Mouse (Mus musculus): ENCODE data around the gene Pgpep1l. TPM values are rescaled to one million over a fixed set of nuclear protein-coding genes. Genes with fewer than 3 reads are reported as not detected.
A peak's percentile ranks its signal among the peaks of the same experiment; 100 is the strongest.

Gene Pgpep1l
- total RNA-seq (2014; rRNA removed; ENCODE audit: low replicate concordance) (1.2 TPM in 1 of 2 replicates, not detected in the other), polyA plus RNA-seq (2015; fragmentation: Nextera tagmentation; extraction: Ambion mirVana) (0.18 TPM in 1 of 2 replicates, not detected in the other)

DNA sequence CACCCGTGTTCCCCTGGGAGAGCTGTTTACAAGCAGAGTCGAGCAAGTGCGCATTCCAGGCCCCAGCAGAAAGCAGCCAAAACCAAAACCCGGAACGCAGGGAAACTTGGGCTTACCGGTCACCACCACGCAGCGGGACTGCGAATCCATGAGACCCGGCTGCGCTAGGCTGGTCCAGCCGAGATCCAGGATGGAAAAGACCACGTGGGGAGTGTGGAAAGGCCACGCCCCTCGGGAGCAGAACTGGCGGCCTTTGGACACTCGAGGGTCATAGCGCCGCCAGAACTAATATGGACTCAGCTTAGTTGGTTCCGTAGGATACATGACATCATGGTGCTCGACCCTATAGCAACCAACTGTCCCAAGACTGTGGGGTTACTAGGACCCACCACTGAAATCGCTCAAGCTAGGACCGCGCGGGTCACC is at the start of gene Pgpep1l:
Gene Pgpep1l, minus strand, starts transcription at position 206 of the 426 bp plus-strand sequence.
- H3K9ac ChIP-seq (replicated peaks; ENCODE audit: low read depth, low read length) = no peak within 1 kb of the TSS

DNA sequence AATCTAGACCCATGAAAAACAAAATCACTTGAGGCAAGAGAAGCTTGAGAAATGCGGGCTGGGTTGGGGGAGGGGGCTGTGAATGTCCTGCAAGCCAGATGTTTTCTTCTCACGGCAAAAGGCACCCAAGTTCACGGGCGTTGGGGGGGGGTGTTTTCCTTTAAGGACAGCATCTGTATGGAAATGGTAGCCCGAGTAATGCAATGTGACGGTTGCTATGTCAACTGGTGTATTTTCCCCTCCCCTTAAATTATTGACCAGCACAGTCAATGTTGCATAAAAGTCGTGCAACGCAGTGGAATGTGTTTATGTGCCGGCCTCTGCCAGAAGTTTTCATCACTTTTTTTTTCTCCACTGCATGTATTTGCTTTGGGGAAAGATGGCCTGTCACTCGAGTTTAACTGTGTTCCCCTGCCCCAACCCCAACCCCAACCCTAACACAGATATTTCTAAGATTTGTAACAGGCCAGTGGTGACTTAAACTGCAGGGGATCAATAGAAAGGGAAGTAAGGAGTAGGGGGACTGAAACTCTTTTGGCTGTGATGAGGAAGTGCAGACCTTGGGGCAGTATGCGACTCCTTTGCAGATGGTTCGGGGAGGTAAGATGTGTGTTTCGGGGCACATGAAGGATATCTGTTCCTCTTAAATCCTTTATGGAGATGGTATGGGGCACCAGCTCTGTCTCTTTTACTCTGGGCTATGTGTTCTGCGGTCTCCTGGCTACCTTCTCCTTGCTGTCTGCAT is 49.2 kb upstream of the Pgpep1l start:
- 66% methylated on average over 14 of the region's 14 CpGs for WGBS
- Histone ChIP-seq H3K9ac (replicated peaks; ENCODE audit: low read depth, low read length) (no peak overlapping the region), H3K4me3 (ENCODE audit: low read depth, low read length) (no peak overlapping the region), H3K4me2 (ENCODE audit: low read depth, low read length) (no peak overlapping the region), H3K27me3 (ENCODE audit: control insufficient read depth, insufficient read depth, low read length) (no peaks in the 10 kb centered on the region), H3K9me3 (replicated peaks; ENCODE audit: control insufficient read depth, low read length) (no peaks in the 10 kb centered on the region), H3K4me1 (ENCODE audit: control insufficient read depth, insufficient read depth) (no peaks in the 10 kb centered on the region), H3K36me3 (replicated peaks; ENCODE audit: control insufficient read depth, insufficient read depth, low read length) (no peaks in the 10 kb centered on the region), H3K27ac (ENCODE audit: low read depth) (no peak overlapping the region)
- no peak for DNase-seq (ENCODE audit: low spot score)
- TF ChIP-seq EP300 (IDR thresholded peaks at IDR 0.05; ENCODE audit: low read depth) = no peak
- no peak for TF ChIP-seq CTCF (IDR thresholded peaks at IDR 0.05; ENCODE audit: low read depth)
- ATAC-seq (ENCODE audit: insufficient read depth, low read depth) = no peak

More for the DNA sequence above, at the start of gene Pgpep1l:
- TF ChIP-seq CTCF (IDR thresholded peaks at IDR 0.05; ENCODE audit: low read depth) (no peak), EP300 (IDR thresholded peaks at IDR 0.05; ENCODE audit: low read depth) (no peak)
- DNase-seq (ENCODE audit: low spot score) (peak; percentile 49), ATAC-seq (ENCODE audit: insufficient read depth, low read depth) (peak; percentile 84)
- Histone ChIP-seq H3K4me3 (ENCODE audit: low read depth, low read length) (peak within 1 kb of the TSS; percentile 30), H3K27me3 (ENCODE audit: control insufficient read depth, insufficient read depth, low read length) (no peaks in the 10 kb centered on the region), H3K4me2 (ENCODE audit: low read depth, low read length) (peak within 1 kb of the TSS; percentile 64), H3K9me3 (replicated peaks; ENCODE audit: control insufficient read depth, low read length) (no peaks in the 10 kb centered on the region), H3K36me3 (replicated peaks; ENCODE audit: control insufficient read depth, insufficient read depth, low read length) (no peaks in the 10 kb centered on the region), H3K27ac (ENCODE audit: low read depth) (no peak within 1 kb of the TSS), H3K4me1 (ENCODE audit: control insufficient read depth, insufficient read depth) (peaks cover 13% of the 10 kb centered on the region)
- 4% methylated on average over 25 of the region's 25 CpGs for WGBS

DNA sequence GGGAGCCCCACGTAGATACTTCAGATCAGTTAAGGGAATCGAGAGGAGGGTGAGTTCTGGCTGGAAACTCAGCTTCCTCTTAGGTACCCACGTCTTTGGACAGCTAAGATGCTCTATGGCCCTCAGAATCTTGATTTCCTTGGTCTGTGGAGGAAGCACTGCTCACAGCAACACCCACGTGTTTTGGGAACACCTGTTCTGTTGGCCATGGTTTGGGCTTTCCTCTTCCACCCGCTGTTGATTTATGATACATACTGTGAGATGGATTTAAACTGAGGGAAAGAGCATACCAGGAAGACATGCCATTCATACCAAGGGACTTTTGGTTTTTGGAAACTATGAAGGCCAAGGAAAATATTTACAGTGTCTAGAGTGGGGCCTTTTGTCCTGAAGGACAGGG is 48.4 kb upstream of the Pgpep1l start:
- H3K27ac ChIP-seq (ENCODE audit: low read depth) = no peak overlapping the region
- 80% methylated on average over 5 of the region's 5 CpGs for WGBS
- H3K9ac ChIP-seq (replicated peaks; ENCODE audit: low read depth, low read length) = no peak overlapping the region

DNA sequence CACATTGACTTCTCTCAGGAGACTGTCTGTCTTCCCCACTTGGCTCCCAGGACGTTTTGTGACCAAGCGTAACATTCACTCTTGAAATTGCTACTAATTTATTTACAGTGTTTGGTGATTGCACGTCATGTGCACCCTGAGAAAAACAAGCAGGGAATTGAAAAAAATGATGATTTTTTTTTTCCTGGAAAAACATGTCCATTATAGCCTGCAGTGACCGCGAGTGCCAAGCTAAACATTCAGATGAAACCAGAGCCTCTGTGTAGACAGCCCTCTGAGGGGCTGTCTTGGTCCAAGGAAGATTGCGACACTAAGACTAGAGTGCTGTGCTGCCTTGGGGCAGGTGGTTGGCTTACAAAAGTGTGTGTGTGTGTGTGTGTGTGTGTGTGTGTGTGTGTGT is 47.4 kb upstream of the Pgpep1l start:
- DNase-seq (ENCODE audit: low spot score) = peak; percentile 38
- no peak overlapping the region for H3K27ac ChIP-seq (ENCODE audit: low read depth)

More for the DNA sequence above, 48.4 kb upstream of the Pgpep1l start:
- Histone ChIP-seq H3K9me3 (replicated peaks; ENCODE audit: control insufficient read depth, low read length) (no peaks in the 10 kb centered on the region), H3K4me3 (ENCODE audit: low read depth, low read length) (no peak overlapping the region), H3K4me2 (ENCODE audit: low read depth, low read length) (no peak overlapping the region), H3K27me3 (ENCODE audit: control insufficient read depth, insufficient read depth, low read length) (no peaks in the 10 kb centered on the region), H3K4me1 (ENCODE audit: control insufficient read depth, insufficient read depth) (no peaks in the 10 kb centered on the region), H3K36me3 (replicated peaks; ENCODE audit: control insufficient read depth, insufficient read depth, low read length) (no peaks in the 10 kb centered on the region)
- no peak for ATAC-seq (ENCODE audit: insufficient read depth, low read depth)
- DNase-seq (ENCODE audit: low spot score) = no peak
- TF ChIP-seq CTCF (IDR thresholded peaks at IDR 0.05; ENCODE audit: low read depth) = no peak
- TF ChIP-seq EP300 (IDR thresholded peaks at IDR 0.05; ENCODE audit: low read depth) = no peak

DNA sequence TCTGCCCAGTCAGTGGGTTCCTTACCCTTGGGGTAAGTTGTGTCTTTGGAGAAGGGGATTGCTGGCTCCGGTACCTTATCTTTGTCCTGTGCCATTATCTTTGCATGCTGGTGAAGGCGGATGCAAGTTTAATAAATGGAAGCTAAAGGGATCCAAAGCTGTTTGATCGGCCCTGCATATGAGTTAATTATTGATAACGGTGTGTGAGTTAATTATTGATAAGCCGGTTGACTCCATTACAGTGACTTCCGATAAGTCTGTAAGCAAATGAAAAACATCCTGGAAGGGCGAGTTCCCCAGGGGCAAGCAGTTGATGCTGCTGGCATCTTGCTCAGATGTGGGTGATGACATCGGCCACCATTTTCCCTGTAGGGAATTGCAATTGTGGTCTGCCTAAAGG is 42.7 kb upstream of the Pgpep1l start:
- H3K9ac ChIP-seq (replicated peaks; ENCODE audit: low read depth, low read length) = no peak overlapping the region
- no peaks in the 10 kb centered on the region for H3K9me3 ChIP-seq (replicated peaks; ENCODE audit: control insufficient read depth, low read length)
- 86% methylated on average over 8 of the region's 8 CpGs for WGBS
- H3K27ac ChIP-seq (ENCODE audit: low read depth) = no peak overlapping the region
- H3K4me3 ChIP-seq (ENCODE audit: low read depth, low read length) = no peak overlapping the region
- TF ChIP-seq EP300 (IDR thresholded peaks at IDR 0.05; ENCODE audit: low read depth) = no peak
- TF ChIP-seq CTCF (IDR thresholded peaks at IDR 0.05; ENCODE audit: low read depth) = no peak
- no peak for ATAC-seq (ENCODE audit: insufficient read depth, low read depth)
- no peaks in the 10 kb centered on the region for H3K36me3 ChIP-seq (replicated peaks; ENCODE audit: control insufficient read depth, insufficient read depth, low read length)
- H3K4me1 ChIP-seq (ENCODE audit: control insufficient read depth, insufficient read depth) = no peaks in the 10 kb centered on the region
- H3K4me2 ChIP-seq (ENCODE audit: low read depth, low read length) = no peak overlapping the region
- DNase-seq (ENCODE audit: low spot score) = no peak
- H3K27me3 ChIP-seq (ENCODE audit: control insufficient read depth, insufficient read depth, low read length) = no peaks in the 10 kb centered on the region

More for the DNA sequence above, 47.4 kb upstream of the Pgpep1l start:
- Histone ChIP-seq H3K4me2 (ENCODE audit: low read depth, low read length) (no peak overlapping the region), H3K4me3 (ENCODE audit: low read depth, low read length) (no peak overlapping the region), H3K9me3 (replicated peaks; ENCODE audit: control insufficient read depth, low read length) (no peaks in the 10 kb centered on the region), H3K36me3 (replicated peaks; ENCODE audit: control insufficient read depth, insufficient read depth, low read length) (no peaks in the 10 kb centered on the region), H3K4me1 (ENCODE audit: control insufficient read depth, insufficient read depth) (no peaks in the 10 kb centered on the region), H3K27me3 (ENCODE audit: control insufficient read depth, insufficient read depth, low read length) (no peaks in the 10 kb centered on the region), H3K9ac (replicated peaks; ENCODE audit: low read depth, low read length) (no peak overlapping the region)
- TF ChIP-seq CTCF (IDR thresholded peaks at IDR 0.05; ENCODE audit: low read depth) (no peak), EP300 (IDR thresholded peaks at IDR 0.05; ENCODE audit: low read depth) (no peak)
- peak; percentile 74 for ATAC-seq (ENCODE audit: insufficient read depth, low read depth)
- 66% methylated on average over 6 of the region's 6 CpGs for WGBS

All from heart, postnatal 0 days (tissue).